Mouse (Mus musculus) neural tube, embryonic 14.5 days (tissue): ENCODE measurements around the gene Tceanc2. TPM values are rescaled to one million over a fixed set of nuclear protein-coding genes. Genes with fewer than 3 reads are reported as not detected.

ENCODE experiments used
- ATAC-seq: fragments of 200-750 bp; cut with Nextera tagmentation; 2 replicates; pipeline ENCODE4 v1.8.0; 2017; ENCODE audit warnings: low read depth, mild to moderate bottlenecking, moderate TSS enrichment, moderate library complexity
- H3K27ac ChIP-seq: fragments of 300-500 bp; sonication (generic); 2 replicates; pipeline ENCODE4 v1.5.1; 2014; ENCODE audit warnings: low read depth, mild to moderate bottlenecking, control low read depth, low read length, moderate library complexity, mixed read lengths
- H3K27me3 ChIP-seq: fragments of 300-500 bp; sonication (generic); 2 replicates; pipeline ENCODE4 v1.6.1; 2014; ENCODE audit warnings: low read length; ENCODE audit not compliant: control insufficient read depth, insufficient read depth
- H3K36me3 ChIP-seq: fragments of 300-500 bp; sonication (generic); 2 replicates; pipeline ENCODE4 v1.6.1; 2014; ENCODE audit warnings: low read length, mixed read lengths; ENCODE audit not compliant: control insufficient read depth, insufficient read depth
- H3K4me1 ChIP-seq: fragments of 300-500 bp; sonication (generic); 2 replicates; pipeline ENCODE4 v1.6.1; 2014; ENCODE audit warnings: low read length; ENCODE audit not compliant: control insufficient read depth, insufficient read depth
- H3K4me2 ChIP-seq: fragments of 300-500 bp; sonication (generic); 2 replicates; pipeline ENCODE4 v1.6.1; 2014; ENCODE audit warnings: mild to moderate bottlenecking, low read depth, low read length, control low read depth
- H3K4me3 ChIP-seq: fragments of 300-500 bp; sonication (generic); 2 replicates; pipeline ENCODE4 v1.5.1; 2014; ENCODE audit warnings: low read depth, low read length, control low read depth, mixed read lengths
- H3K9ac ChIP-seq: fragments of 300-500 bp; sonication (generic); replicated peaks from 2 replicates; pipeline ENCODE4 v1.6.1; 2014; ENCODE audit warnings: low read depth, mild to moderate bottlenecking, control low read depth, low read length, mixed read lengths
- H3K9me3 ChIP-seq: fragments of 300-500 bp; sonication (generic); 2 replicates; pipeline ENCODE4 v1.6.1; 2016; ENCODE audit warnings: low read length; ENCODE audit not compliant: control insufficient read depth
- WGBS: fragments of 180-500 bp; shearing (Covaris S2); extraction: QIAGEN DNeasy Blood & Tissue Kit; methylation state at CpG from one replicate; pipeline ENCODE4 v1.1.7; 2014; 5-methylcytosine and 5-hydroxymethylcytosine counted together
- polyA plus RNA-seq: library from polyadenylated mRNA; unstranded; fragments of >200 nt; fragmentation: Nextera tagmentation; extraction: Ambion mirVana; gene quantifications from 2 replicates; pipeline ENCODE4 v1.2.1, GENCODE M21; 2014

The Tceanc2 gene
- polyA plus RNA-seq, 1 experiment from 2014 or later, result 56.4 TPM

- Histone ChIP-seq H3K27me3 (no peaks in the 10 kb centered on the region), H3K9ac (no peak overlapping the region), H3K4me3 (no peak overlapping the region), H3K27ac (no peak overlapping the region), H3K9me3 (no peaks in the 10 kb centered on the region), H3K4me2 (no peak overlapping the region), H3K36me3 (no peaks in the 10 kb centered on the region), H3K4me1 (peaks cover 10% of the 10 kb centered on the region; the same call in 1 of the 2 replicates)
- ATAC-seq, result no peak
- WGBS, result 83% methylated on average over 16 of the region's 16 CpGs
Measured at GRCm38 (mm10) chr4:107094484-107095187, 84.3 kb downstream of the Tceanc2 start.

GRCm38 (mm10) chr4:107091696-107092095, 87.2 kb downstream of the Tceanc2 start:
- no peak overlapping the region for H3K4me2 ChIP-seq
- H3K9me3 ChIP-seq, result no peaks in the 10 kb centered on the region
- peaks cover 6% of the 10 kb centered on the region; the same call in 1 of the 2 replicates for H3K4me1 ChIP-seq
- H3K4me3 ChIP-seq, result no peak overlapping the region
- H3K36me3 ChIP-seq, result no peaks in the 10 kb centered on the region
- no peak overlapping the region for H3K27ac ChIP-seq
- no peaks in the 10 kb centered on the region for H3K27me3 ChIP-seq
- 85% methylated on average over 14 of the region's 14 CpGs for WGBS
- no peak for ATAC-seq
- no peak overlapping the region for H3K9ac ChIP-seq

GRCm38 (mm10) chr4:107084858-107085257, 94.1 kb downstream of the Tceanc2 start:
- Histone ChIP-seq H3K9me3 (no peaks in the 10 kb centered on the region), H3K9ac (no peak overlapping the region), H3K27ac (peak overlapping the region; percentile 66), H3K36me3 (no peaks in the 10 kb centered on the region), H3K4me2 (no peak overlapping the region), H3K4me3 (no peak overlapping the region), H3K27me3 (no peaks in the 10 kb centered on the region), H3K4me1 (peaks cover 8% of the 10 kb centered on the region; the same call in 1 of the 2 replicates)
- 5% methylated on average over 6 of the region's 6 CpGs for whole genome bisulfite sequencing
- peak; percentile 94 for ATAC-seq

- Histone ChIP-seq H3K4me2 (no peak overlapping the region), H3K4me3 (no peak overlapping the region), H3K9me3 (no peaks in the 10 kb centered on the region), H3K9ac (no peak overlapping the region), H3K36me3 (no peaks in the 10 kb centered on the region), H3K27ac (peak overlapping the region; percentile 66), H3K27me3 (no peaks in the 10 kb centered on the region), H3K4me1 (peaks cover 8% of the 10 kb centered on the region; the same call in 1 of the 2 replicates)
- ATAC-seq, result peak; percentile 72
- WGBS, result 5% methylated on average over 1 of the region's 1 CpGs
Measured at GRCm38 (mm10) chr4:107084343-107084742, 94.6 kb downstream of the Tceanc2 start.

Other genes starting within 250 kb of the Tceanc2 start
- 90.9 and 94.3 TPM in 2 replicates for gene Mrpl37, start 112.2 kb downstream of the Tceanc2 start, polyA plus RNA-seq
- gene Cyb5rl, start 112.1 kb downstream of the Tceanc2 start, polyA plus RNA-seq, result 2.7 and 4.8 TPM in 2 replicates
- gene Cdcp2, start 82.2 kb downstream of the Tceanc2 start, polyA plus RNA-seq, result not detected in 2 replicates
- 399 and 419 TPM in 2 replicates for gene Tmem59, start 717 bp downstream of the Tceanc2 start, polyA plus RNA-seq
- gene Ldlrad1, start 30.1 kb upstream of the Tceanc2 start, polyA plus RNA-seq, result not detected in 2 replicates
- 56.0 and 57.7 TPM in 2 replicates for gene Lrrc42, start 74.4 kb upstream of the Tceanc2 start, polyA plus RNA-seq
- gene Hspb11, start 74.5 kb upstream of the Tceanc2 start, polyA plus RNA-seq, result 45.2 and 45.3 TPM in 2 replicates
- not detected in 2 replicates for gene Dio1, start 128.1 kb upstream of the Tceanc2 start, polyA plus RNA-seq
- gene Yipf1, start 135.2 kb upstream of the Tceanc2 start, polyA plus RNA-seq, result 68.3 and 70.5 TPM in 2 replicates
- 22.5 and 23.2 TPM in 2 replicates for gene Ndc1, start 188.7 kb upstream of the Tceanc2 start, polyA plus RNA-seq